Mouse (Mus musculus) stomach, postnatal 0 days (tissue): ENCODE measurements around the gene Zc3h18. TPM values are rescaled to one million over a fixed set of nuclear protein-coding genes. Genes with fewer than 3 reads are reported as not detected.

Experiments used
- ATAC-seq: fragments of 200-750 bp; cut with Nextera tagmentation; 2 replicates; pipeline ENCODE4 v1.8.0; 2017; ENCODE audit not compliant: low FRiP score, low TSS enrichment
- DNase-seq: peaks from one replicate; pipeline ENCODE4 v3.0.0-alpha.2; 2016; ENCODE audit warnings: low spot score
- H3K27ac ChIP-seq: fragments of 300-500 bp; sonication (generic); replicated peaks from 2 replicates; pipeline ENCODE4 v1.5.1; 2014; ENCODE audit warnings: mild to moderate bottlenecking, control low read depth
- H3K27me3 ChIP-seq: fragments of 300-500 bp; sonication (generic); 2 replicates; pipeline ENCODE4 v1.6.1; 2014; ENCODE audit warnings: low read length; ENCODE audit not compliant: control insufficient read depth, insufficient read depth
- H3K36me3 ChIP-seq: fragments of 300-500 bp; sonication (generic); 2 replicates; pipeline ENCODE4 v1.6.1; 2014; ENCODE audit warnings: low read length, mixed read lengths; ENCODE audit not compliant: control insufficient read depth, insufficient read depth
- H3K4me1 ChIP-seq: fragments of 300-500 bp; sonication (generic); replicated peaks from 2 replicates; pipeline ENCODE4 v1.6.1; 2014; ENCODE audit warnings: antibody characterized with exemption; ENCODE audit not compliant: control insufficient read depth, insufficient read depth
- H3K4me2 ChIP-seq: fragments of 300-500 bp; sonication (generic); replicated peaks from 2 replicates; pipeline ENCODE4 v1.6.1; 2014; ENCODE audit warnings: low read depth, mild to moderate bottlenecking, control low read depth, moderate library complexity
- H3K4me3 ChIP-seq: fragments of 300-500 bp; sonication (generic); 2 replicates; pipeline ENCODE4 v1.5.1; 2014; ENCODE audit warnings: low read depth, low read length, control low read depth
- H3K9ac ChIP-seq: fragments of 300-500 bp; sonication (generic); 2 replicates; pipeline ENCODE4 v1.6.1; 2014; ENCODE audit warnings: mild to moderate bottlenecking, low read length, control low read depth, mixed read lengths
- H3K9me3 ChIP-seq: fragments of 300-500 bp; sonication (generic); 2 replicates; pipeline ENCODE4 v1.6.1; 2016; ENCODE audit warnings: low read length; ENCODE audit not compliant: control insufficient read depth
- CTCF ChIP-seq: IDR thresholded peaks from 2 replicates; pipeline ENCODE4 v1.5.1; 2016; ENCODE audit warnings: antibody characterized with exemption, low read depth, mild to moderate bottlenecking, moderate library complexity
- EP300 ChIP-seq: optimal IDR thresholded peaks from 2 replicates; pipeline ENCODE3; 2016; ENCODE audit warnings: antibody characterized with exemption
- WGBS: fragments of 180-500 bp; shearing (Covaris S2); extraction: QIAGEN DNeasy Blood & Tissue Kit; methylation state at CpG from one replicate; pipeline ENCODE4 v1.1.7; 2014; 5-methylcytosine and 5-hydroxymethylcytosine counted together
- polyA plus RNA-seq: library from polyadenylated mRNA; unstranded; fragments of >200 nt; fragmentation: Nextera tagmentation; extraction: Ambion mirVana; gene quantifications from 2 replicates; pipeline ENCODE4 v1.2.1, GENCODE M21; 2015

Gene Zc3h18
- polyA plus RNA-seq, 1 experiment from 2014 or later: 19.4 TPM

DNA sequence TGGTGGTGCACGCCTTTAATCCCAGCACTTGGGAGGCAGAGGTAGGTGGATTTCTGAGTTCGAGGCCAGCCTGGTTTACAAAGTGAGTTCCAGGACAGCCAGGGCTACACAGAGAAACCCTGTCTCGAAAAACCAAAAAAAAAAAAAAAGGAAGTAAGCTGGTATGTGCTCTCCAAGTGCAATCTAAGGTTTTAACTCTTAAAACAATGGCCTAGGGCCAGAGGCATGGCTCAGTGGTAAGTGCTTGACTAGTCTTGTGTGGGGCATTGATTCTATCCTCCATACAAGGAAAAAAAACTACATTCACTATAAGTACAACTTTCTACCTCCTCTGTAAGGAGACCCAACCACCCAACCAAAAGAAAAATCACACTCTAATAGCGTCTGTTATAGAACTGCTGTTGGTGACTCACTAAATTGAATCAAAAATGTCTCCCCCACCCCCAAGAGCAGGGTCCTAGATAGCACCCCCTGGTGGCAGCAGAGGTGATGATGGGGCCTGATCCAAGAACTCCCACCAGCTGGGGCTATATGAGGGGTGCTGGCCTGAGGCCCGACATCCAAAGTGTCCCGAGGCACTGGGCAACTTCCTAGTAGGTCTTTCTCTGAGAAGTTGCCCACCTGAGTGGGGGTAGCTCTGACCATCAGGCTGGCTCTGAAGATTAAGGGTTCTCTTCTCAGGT is 83.0 kb downstream of the Zc3h18 start:
- ATAC-seq (no peak), DNase-seq (no peak)
- Histone ChIP-seq H3K27ac (no peak overlapping the region), H3K4me1 (no peaks in the 10 kb centered on the region; the same call in 1 of the 2 replicates), H3K4me3 (no peak overlapping the region), H3K4me2 (no peak overlapping the region), H3K9ac (no peak overlapping the region), H3K36me3 (no peaks in the 10 kb centered on the region), H3K27me3 (no peaks in the 10 kb centered on the region; the same call in 1 of the 2 replicates), H3K9me3 (no peaks in the 10 kb centered on the region)
- WGBS: 49% methylated on average over 6 of the region's 6 CpGs
- peak; percentile 56 for TF ChIP-seq CTCF
- TF ChIP-seq EP300: no peak

GRCm38 (mm10) chr8:122459990-122460389 is 83.6 kb downstream of the Zc3h18 start:
- WGBS: 35% methylated on average over 7 of the region's 7 CpGs

GRCm38 (mm10) chr8:122460524-122461472 is 84.4 kb downstream of the Zc3h18 start, which contains the start of gene Snai3:
TSS of gene Snai3 (minus strand) at chr8:122460733.
- no peaks in the 10 kb centered on the region; the same call in 1 of the 2 replicates for H3K27me3 ChIP-seq
- H3K4me3 ChIP-seq: peak within 1 kb of the TSS; percentile 27
- 3% methylated on average over 51 of the region's 56 CpGs for WGBS
- peak within 1 kb of the TSS; percentile 27; the same call in 1 of the 2 replicates for H3K9ac ChIP-seq
- H3K9me3 ChIP-seq: no peaks in the 10 kb centered on the region
- DNase-seq (peak; percentile 87), ATAC-seq (peak; percentile 89)
- no peak within 1 kb of the TSS; the same call in 1 of the 2 replicates for H3K27ac ChIP-seq
- H3K4me1 ChIP-seq: no peaks in the 10 kb centered on the region; the same call in 1 of the 2 replicates
- peak within 1 kb of the TSS; percentile 52 for H3K4me2 ChIP-seq
- TF ChIP-seq EP300 (no peak), CTCF (no peak)
- no peaks in the 10 kb centered on the region; the same call in 1 of the 2 replicates for H3K36me3 ChIP-seq

More at GRCm38 (mm10) chr8:122459990-122460389, 83.6 kb downstream of the Zc3h18 start:
- no peaks in the 10 kb centered on the region for H3K36me3 ChIP-seq
- H3K4me2 ChIP-seq: peak overlapping the region; percentile 52
- TF ChIP-seq CTCF (no peak), EP300 (no peak)
- DNase-seq (no peak), ATAC-seq (no peak)
- H3K9ac ChIP-seq: peak overlapping the region; percentile 27; the same call in 1 of the 2 replicates
- H3K4me3 ChIP-seq: peak overlapping the region; percentile 27
- H3K4me1 ChIP-seq: no peaks in the 10 kb centered on the region; the same call in 1 of the 2 replicates
- no peak overlapping the region; the same call in 1 of the 2 replicates for H3K27ac ChIP-seq
- no peaks in the 10 kb centered on the region; the same call in 1 of the 2 replicates for H3K27me3 ChIP-seq
- H3K9me3 ChIP-seq: no peaks in the 10 kb centered on the region

GRCm38 (mm10) chr8:122461473-122462148 is 85.2 kb downstream of the Zc3h18 start:
- H3K9me3 ChIP-seq: no peaks in the 10 kb centered on the region
- H3K27ac ChIP-seq: no peak overlapping the region

DNA sequence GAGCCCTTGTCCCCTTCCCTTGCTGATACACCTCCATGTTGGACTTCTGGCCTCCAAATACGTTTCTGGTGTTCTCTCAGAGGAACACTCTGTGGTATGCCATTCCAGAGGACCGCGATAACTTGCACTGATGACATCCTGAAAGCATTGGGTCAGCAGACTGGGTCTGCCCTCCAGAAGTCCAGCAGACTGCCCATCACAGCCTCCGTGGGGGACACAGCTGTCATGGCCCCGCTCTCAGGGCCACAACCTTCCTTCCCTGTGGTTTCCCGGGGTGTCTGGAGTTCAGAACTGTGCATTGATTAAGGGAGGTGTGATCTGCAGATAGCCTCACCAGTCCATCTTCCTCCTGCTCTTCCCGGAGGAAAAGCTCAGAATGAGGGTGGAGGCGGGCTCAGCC is 86.1 kb downstream of the Zc3h18 start:
- ATAC-seq (no peak), DNase-seq (no peak)
- H3K27ac ChIP-seq: no peak overlapping the region
- H3K4me2 ChIP-seq: no peak overlapping the region
- H3K36me3 ChIP-seq: peaks cover 6% of the 10 kb centered on the region; the same call in 1 of the 2 replicates
- no peak for TF ChIP-seq CTCF
- TF ChIP-seq EP300: no peak
- H3K4me1 ChIP-seq: no peaks in the 10 kb centered on the region; the same call in 1 of the 2 replicates
- H3K9ac ChIP-seq: no peak overlapping the region
- H3K4me3 ChIP-seq: no peak overlapping the region
- no peaks in the 10 kb centered on the region; the same call in 1 of the 2 replicates for H3K27me3 ChIP-seq
- WGBS: 77% methylated on average over 8 of the region's 8 CpGs
- no peaks in the 10 kb centered on the region for H3K9me3 ChIP-seq

More at GRCm38 (mm10) chr8:122461473-122462148, 85.2 kb downstream of the Zc3h18 start:
- DNase-seq (no peak), ATAC-seq (no peak)
- 61% methylated on average over 11 of the region's 11 CpGs for WGBS
- no peak overlapping the region for H3K9ac ChIP-seq
- no peaks in the 10 kb centered on the region; the same call in 1 of the 2 replicates for H3K4me1 ChIP-seq
- H3K4me2 ChIP-seq: no peak overlapping the region
- TF ChIP-seq EP300 (no peak), CTCF (no peak)
- no peak overlapping the region for H3K4me3 ChIP-seq
- H3K36me3 ChIP-seq: no peaks in the 10 kb centered on the region; the same call in 1 of the 2 replicates
- H3K27me3 ChIP-seq: no peaks in the 10 kb centered on the region; the same call in 1 of the 2 replicates
